Mouse (Mus musculus) MEL (cell line): ENCODE measurements around the gene Wbp2. TPM values are rescaled to one million over a fixed set of nuclear protein-coding genes. Genes with fewer than 3 reads are reported as not detected.

Experiments used
- DNase-seq: peaks from one replicate; pipeline ENCODE4 v3.0.0; 2011; ENCODE audit warnings: low read depth, low spot score
- H3K27ac ChIP-seq: 2 replicates; pipeline ENCODE4 v1.5.1; 2012; ENCODE audit warnings: low read depth, mild to moderate bottlenecking, control low read depth, low read length, moderate library complexity; ENCODE audit not compliant: control insufficient read depth
- H3K27me3 ChIP-seq, 2 experiments: fragments of 150-350 bp in 1 of 2; sonication (generic) in 1 of 2; 2 replicates each; pipeline ENCODE4 v1.6.1; 2012; ENCODE audit warnings: low read length in 2 of 2, mild to moderate bottlenecking in 2 of 2, improper control_type of control experiment in 1 of 2, moderate library complexity in 1 of 2; ENCODE audit not compliant: insufficient read depth in 2 of 2, control insufficient read depth in 1 of 2
- H3K36me3 ChIP-seq, 2 experiments: 2 replicates each; pipeline ENCODE4 v1.6.1; 2012 to 2014; ENCODE audit warnings: low read length in 2 of 2, improper control_type of control experiment in 1 of 2, inconsistent platforms in 1 of 2, mild to moderate bottlenecking in 1 of 2; ENCODE audit not compliant: insufficient read depth in 2 of 2, control insufficient read depth in 1 of 2
- H3K4me1 ChIP-seq, 2 experiments: fragments of 150-350 bp in 1 of 2; sonication (generic) in 1 of 2; 2 replicates each; pipeline ENCODE4 v1.6.1; 2012; ENCODE audit warnings: low read length in 2 of 2, improper control_type of control experiment in 1 of 2, mild to moderate bottlenecking in 1 of 2; ENCODE audit not compliant: insufficient read depth in 2 of 2, control insufficient read depth in 1 of 2
- H3K4me3 ChIP-seq, 2 experiments: fragments of 150-350 bp in 1 of 2; sonication (generic) in 1 of 2; 2 replicates each; pipeline ENCODE4 v1.5.1; 2012; ENCODE audit warnings: low read depth in 2 of 2, low read length in 2 of 2, mild to moderate bottlenecking in 2 of 2, moderate library complexity in 2 of 2, control low read depth in 1 of 2, improper control_type of control experiment in 1 of 2; ENCODE audit not compliant: control insufficient read depth in 1 of 2, insufficient read depth in 1 of 2
- H3K79me2 ChIP-seq: 2 replicates; pipeline ENCODE4 v1.6.1; 2012; ENCODE audit warnings: mild to moderate bottlenecking, low read length, moderate library complexity; ENCODE audit not compliant: control insufficient read depth, poor library complexity, insufficient read depth
- H3K9ac ChIP-seq: 2 replicates; pipeline ENCODE4 v1.6.1; 2012; ENCODE audit warnings: low read depth, mild to moderate bottlenecking, control low read depth, low read length, moderate library complexity; ENCODE audit not compliant: control insufficient read depth, poor library complexity, severe bottlenecking
- H3K9me3 ChIP-seq: fragments of 150-350 bp; sonication (generic); replicated peaks from 2 replicates; pipeline ENCODE4 v1.6.1; 2012; ENCODE audit warnings: mild to moderate bottlenecking, low read length, improper control_type of control experiment, moderate library complexity; ENCODE audit not compliant: insufficient read depth
- BHLHE40 ChIP-seq: IDR thresholded peaks from 2 replicates; pipeline ENCODE4 v1.6.1; 2012; ENCODE audit warnings: low read depth, mild to moderate bottlenecking, inconsistent platforms, low read length, improper control_type of control experiment, borderline replicate concordance
- CHD1 ChIP-seq: IDR thresholded peaks from 2 replicates; pipeline ENCODE4 v1.6.1; 2012; ENCODE audit warnings: low read depth, mild to moderate bottlenecking, inconsistent platforms, low read length, improper control_type of control experiment
- CHD2 ChIP-seq: IDR thresholded peaks from 2 replicates; pipeline ENCODE4 v1.6.1; 2011; ENCODE audit warnings: low read length, improper control_type of control experiment
- CTCF ChIP-seq, 3 experiments: IDR thresholded peaks in 2 of 3; conservative IDR thresholded peaks in 1 of 3; 2 replicates each; pipeline ENCODE4 v1.5.1; 2011 to 2012; ENCODE audit warnings: low read length in 3 of 3, low read depth in 2 of 3, mild to moderate bottlenecking in 2 of 3, improper control_type of control experiment in 1 of 3, inconsistent platforms in 1 of 3, mixed read lengths in 1 of 3, moderate library complexity in 1 of 3; ENCODE audit not compliant: control insufficient read depth in 1 of 3, insufficient read depth in 1 of 3, poor library complexity in 1 of 3, severe bottlenecking in 1 of 3
- E2F4 ChIP-seq: IDR thresholded peaks from 2 replicates; pipeline ENCODE4 v1.6.1; 2011; ENCODE audit warnings: low read depth, low read length, improper control_type of control experiment, borderline replicate concordance
- ELF1 ChIP-seq: IDR thresholded peaks from 2 replicates; pipeline ENCODE4 v1.6.1; 2014; ENCODE audit warnings: low read depth, mild to moderate bottlenecking, inconsistent platforms, low read length, improper control_type of control experiment, moderate library complexity
- EP300 ChIP-seq, 2 experiments: IDR thresholded peaks; 2 replicates each; pipeline ENCODE4 v1.6.1; 2011; ENCODE audit warnings: improper control_type of control experiment in 2 of 2, low read length in 2 of 2, low read depth in 1 of 2, mild to moderate bottlenecking in 1 of 2
- ETS1 ChIP-seq: IDR thresholded peaks from 2 replicates; pipeline ENCODE4 v1.6.1; 2012; ENCODE audit warnings: low read depth, mild to moderate bottlenecking, inconsistent platforms, low read length, improper control_type of control experiment, moderate library complexity
- GABPA ChIP-seq: IDR thresholded peaks from 2 replicates; pipeline ENCODE4 v1.6.1; 2012; ENCODE audit warnings: low read depth, mild to moderate bottlenecking, inconsistent platforms, low read length, improper control_type of control experiment, moderate library complexity
- GATA1 ChIP-seq: IDR thresholded peaks from 2 replicates; pipeline ENCODE4 v1.6.1; 2011; ENCODE audit warnings: low read depth, low read length, improper control_type of control experiment
- HCFC1 ChIP-seq: IDR thresholded peaks from 2 replicates; pipeline ENCODE4 v1.6.1; 2012; ENCODE audit warnings: low read depth, mild to moderate bottlenecking, inconsistent platforms, low read length, improper control_type of control experiment, moderate library complexity
- JUND ChIP-seq: IDR thresholded peaks from 2 replicates; pipeline ENCODE4 v1.6.1; 2011; ENCODE audit warnings: low read depth, mild to moderate bottlenecking, improper control_type of control experiment, low read length
- MAFK ChIP-seq: IDR thresholded peaks from 2 replicates; pipeline ENCODE4 v1.6.1; 2011; ENCODE audit warnings: low read depth, mild to moderate bottlenecking, low read length, improper control_type of control experiment, borderline replicate concordance
- MAX ChIP-seq: IDR thresholded peaks from 2 replicates; pipeline ENCODE4 v1.6.1; 2011; ENCODE audit warnings: low read length, improper control_type of control experiment
- MAZ ChIP-seq: IDR thresholded peaks from 2 replicates; pipeline ENCODE4 v1.6.1; 2012; ENCODE audit warnings: low read depth, mild to moderate bottlenecking, inconsistent platforms, low read length, improper control_type of control experiment
- MEF2A ChIP-seq: IDR thresholded peaks from 2 replicates; pipeline ENCODE4 v1.6.1; 2014; ENCODE audit warnings: low read depth, mild to moderate bottlenecking, inconsistent platforms, low read length, improper control_type of control experiment; ENCODE audit not compliant: poor library complexity, insufficient replicate concordance, severe bottlenecking; ENCODE audit errors: extremely low read depth
- MXI1 ChIP-seq: IDR thresholded peaks from 2 replicates; pipeline ENCODE4 v1.6.1; 2011; ENCODE audit warnings: mild to moderate bottlenecking, low read depth, low read length, improper control_type of control experiment
- MYB ChIP-seq: IDR thresholded peaks from 2 replicates; pipeline ENCODE4 v1.6.1; 2011; ENCODE audit warnings: mild to moderate bottlenecking, low read depth, low read length, improper control_type of control experiment
- MYC ChIP-seq: IDR thresholded peaks from 2 replicates; pipeline ENCODE4 v1.6.1; 2011; ENCODE audit warnings: low read depth, mild to moderate bottlenecking, low read length, improper control_type of control experiment, moderate library complexity
- NELFE ChIP-seq: IDR thresholded peaks from 2 replicates; pipeline ENCODE4 v1.6.1; 2011; ENCODE audit warnings: low read depth, low read length, improper control_type of control experiment
- NRF1 ChIP-seq: IDR thresholded peaks from 2 replicates; pipeline ENCODE4 v1.6.1; 2014; ENCODE audit warnings: low read depth, mild to moderate bottlenecking, inconsistent platforms, low read length, improper control_type of control experiment, moderate library complexity; ENCODE audit not compliant: poor library complexity, insufficient read depth, severe bottlenecking
- POLR2A ChIP-seq, 2 experiments: IDR thresholded peaks; 2 replicates each; pipeline ENCODE4 v1.6.1; 2011 to 2012; ENCODE audit warnings: low read length in 2 of 2, mild to moderate bottlenecking in 2 of 2, control low read depth in 1 of 2, improper control_type of control experiment in 1 of 2, low read depth in 1 of 2, moderate library complexity in 1 of 2; ENCODE audit not compliant: control insufficient read depth in 1 of 2, insufficient read depth in 1 of 2, poor library complexity in 1 of 2
- POLR2AphosphoS5 ChIP-seq: IDR thresholded peaks from 2 replicates; pipeline ENCODE4 v1.6.1; 2012; ENCODE audit warnings: low read depth, borderline replicate concordance, mild to moderate bottlenecking, inconsistent platforms, low read length, moderate library complexity, mixed read lengths
- RAD21 ChIP-seq: IDR thresholded peaks from 2 replicates; pipeline ENCODE4 v1.6.1; 2011; ENCODE audit warnings: mild to moderate bottlenecking, low read depth, low read length, improper control_type of control experiment
- SIN3A ChIP-seq: IDR thresholded peaks from 2 replicates; pipeline ENCODE4 v1.6.1; 2012; ENCODE audit warnings: low read length, improper control_type of control experiment, inconsistent platforms
- SMC3 ChIP-seq: IDR thresholded peaks from 2 replicates; pipeline ENCODE4 v1.6.1; 2011; ENCODE audit warnings: low read depth, low read length, improper control_type of control experiment
- TBP ChIP-seq: IDR thresholded peaks from 2 replicates; pipeline ENCODE4 v1.8.0; 2011; ENCODE audit warnings: low read depth, low read length, improper control_type of control experiment
- TCF12 ChIP-seq: IDR thresholded peaks from 2 replicates; pipeline ENCODE4 v1.6.1; 2014; ENCODE audit warnings: low read depth, mild to moderate bottlenecking, inconsistent platforms, low read length, improper control_type of control experiment, moderate library complexity
- UBTF ChIP-seq: IDR thresholded peaks from 2 replicates; pipeline ENCODE4 v1.6.1; 2012; ENCODE audit warnings: low read depth, mild to moderate bottlenecking, inconsistent platforms, low read length, improper control_type of control experiment, moderate library complexity, borderline replicate concordance; ENCODE audit not compliant: insufficient read depth
- USF1 ChIP-seq: IDR thresholded peaks from 2 replicates; pipeline ENCODE4 v1.6.1; 2014; ENCODE audit warnings: low read depth, mild to moderate bottlenecking, inconsistent platforms, low read length, improper control_type of control experiment, moderate library complexity
- USF2 ChIP-seq, 2 experiments: IDR thresholded peaks; 2 replicates each; pipeline ENCODE4 v1.6.1; 2011 to 2012; ENCODE audit warnings: improper control_type of control experiment in 2 of 2, low read length in 2 of 2, borderline replicate concordance in 1 of 2, inconsistent platforms in 1 of 2, low read depth in 1 of 2, mild to moderate bottlenecking in 1 of 2; ENCODE audit not compliant: insufficient read depth in 1 of 2
- ZC3H11A ChIP-seq: IDR thresholded peaks from 2 replicates; pipeline ENCODE4 v1.6.1; 2012; ENCODE audit warnings: low read depth, mild to moderate bottlenecking, inconsistent platforms, low read length, improper control_type of control experiment
- ZMIZ1 ChIP-seq: IDR thresholded peaks from 2 replicates; pipeline ENCODE4 v1.6.1; 2012; ENCODE audit warnings: low read depth, mild to moderate bottlenecking, inconsistent platforms, low read length, improper control_type of control experiment, moderate library complexity
- ZNF384 ChIP-seq: IDR thresholded peaks from 2 replicates; pipeline ENCODE4 v1.6.1; 2012; ENCODE audit warnings: low read depth, mild to moderate bottlenecking, inconsistent platforms, low read length, improper control_type of control experiment
- polyA plus RNA-seq, 2 experiments: library from polyadenylated mRNA; stranded (reverse) in 1 of 2; unstranded in 1 of 2; fragments of >175 nt in 1 of 2; fragments of >200 nt in 1 of 2; gene quantifications; 2 replicates each; pipeline versions ENCODE4 v1.2.1 to v1.2.4; 2012; ENCODE audit warnings: low replicate concordance in 2 of 2, low read depth in 1 of 2; ENCODE audit not compliant: insufficient read length in 2 of 2, insufficient read depth in 1 of 2, missing spikeins in 1 of 2
- total RNA-seq: library from RNA; depleted of rRNA; stranded (reverse); fragments of 300-350 nt; gene quantifications from 2 replicates; pipeline ENCODE4 v1.2.3, GENCODE M21; 2012

Wbp2 gene
- total and polyA plus RNA-seq, 3 experiments = 16.5 to 75.8 TPM; not detected in 1

DNA sequence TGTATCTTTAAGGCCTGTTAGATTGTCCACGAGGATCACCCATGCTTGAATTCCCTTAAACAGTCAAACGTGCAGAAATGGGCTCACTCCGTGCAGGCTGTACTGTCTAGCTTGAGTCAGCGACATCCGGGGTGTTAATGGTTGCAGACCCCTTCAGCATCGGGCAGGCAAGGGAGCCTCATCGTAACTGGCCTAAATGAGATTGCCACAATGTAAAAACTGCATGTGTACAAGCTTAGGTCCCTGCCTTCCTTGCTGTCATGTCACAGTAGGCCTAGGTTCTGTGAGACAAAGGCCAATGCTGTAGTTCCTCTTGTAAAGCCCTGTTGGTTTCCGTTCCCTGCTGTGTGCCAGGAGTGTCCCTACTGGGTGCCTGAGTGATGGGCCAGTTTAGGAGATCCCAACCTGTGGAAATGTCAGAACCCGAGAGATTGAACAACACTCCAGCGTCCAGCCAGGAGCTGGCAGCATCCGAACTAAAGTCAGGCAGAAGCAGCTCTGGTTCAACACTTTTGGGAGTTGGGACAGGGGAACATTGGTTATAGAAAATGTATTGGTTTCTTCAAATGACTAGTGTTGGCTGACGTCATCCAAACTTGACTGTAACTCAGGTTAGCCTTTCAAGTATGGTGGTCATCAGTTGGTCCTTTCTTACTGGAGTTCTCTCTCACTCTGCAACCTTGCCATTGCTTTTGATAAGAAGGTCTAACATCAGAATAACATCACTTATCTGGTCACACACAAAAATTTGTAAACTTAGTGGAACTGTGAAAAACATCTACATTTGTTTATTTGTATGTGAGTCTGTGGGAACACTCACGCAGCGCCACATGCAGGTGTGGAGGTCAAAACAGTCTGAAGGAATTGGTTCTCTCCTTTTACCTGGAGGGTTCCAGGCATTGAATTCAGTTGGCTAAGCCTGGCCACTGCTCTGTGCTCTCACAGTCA is 55.6 kb downstream of the Wbp2 start:
- H3K27ac ChIP-seq = peak overlapping the region; percentile 95
- H3K36me3 ChIP-seq = peaks cover 2 to 26% of the 10 kb centered on the region in 2 experiments; a peak in 2 of 4 replicates
- H3K9ac ChIP-seq = peak overlapping the region; percentile 97
- H3K9me3 ChIP-seq = no peaks in the 10 kb centered on the region
- no peaks in the 10 kb centered on the region for H3K27me3 ChIP-seq
- peak; percentile 86 for DNase-seq
- H3K79me2 ChIP-seq = peaks cover 45% of the 10 kb centered on the region
- peaks cover 9 to 27% of the 10 kb centered on the region in 2 experiments; a peak in 3 of 4 replicates for H3K4me1 ChIP-seq
- H3K4me3 ChIP-seq = peak overlapping the region; percentile 79 to 87
- peak; percentile 79 for TF ChIP-seq MXI1
- TF ChIP-seq GABPA = no peak
- TF ChIP-seq USF2 (IDR thresholded peaks at IDR 0.05; ENCODE audit: borderline replicate concordance in 1 of 2, insufficient read depth in 1 of 2, low read depth in 1 of 2, low read length in 2 of 2) = no peak
- no peak for TF ChIP-seq GATA1
- TF ChIP-seq MEF2A = no peak
- TF ChIP-seq POLR2A (IDR thresholded peaks at IDR 0.05; ENCODE audit: control insufficient read depth in 1 of 2, insufficient read depth in 1 of 2, low read depth in 1 of 2, low read length in 2 of 2, poor library complexity in 1 of 2) = peak in 1 of 2 experiments; percentile 41; a peak in 1 of 4 replicates
- no peak for TF ChIP-seq CHD2
- no peak for TF ChIP-seq MAFK
- TF ChIP-seq JUND = no peak
- TF ChIP-seq MYC = peak; percentile 47
- TF ChIP-seq TBP = no peak
- no peak for TF ChIP-seq NELFE
- TF ChIP-seq ELF1 = no peak; the same call in 1 of the 2 replicates
- TF ChIP-seq BHLHE40 = peak; percentile 35; the same call in 1 of the 2 replicates
- peak; percentile 58; the same call in 1 of the 2 replicates for TF ChIP-seq MAX
- no peak for TF ChIP-seq RAD21
- TF ChIP-seq ZNF384 = no peak
- 0 out of 2 replicates have a peak, but pooled peaks have one; percentile 0 for TF ChIP-seq SMC3
- no peak for TF ChIP-seq USF1
- 0 out of 2 replicates have a peak, but pooled peaks have one; percentile 80 for TF ChIP-seq POLR2AphosphoS5
- no peak for TF ChIP-seq TCF12
- TF ChIP-seq MYB = no peak
- no peak for TF ChIP-seq HCFC1
- no peak for TF ChIP-seq SIN3A
- TF ChIP-seq CTCF (IDR thresholded peaks at IDR 0.05 in 2 of 3, conservative IDR thresholded peaks at IDR 0.05 in 1 of 3; ENCODE audit: control insufficient read depth in 1 of 3, insufficient read depth in 1 of 3, low read depth in 2 of 3, low read length in 3 of 3, poor library complexity in 1 of 3, severe bottlenecking in 1 of 3) = peak in 2 of 3 experiments; percentile 29 to 41; a peak in 4 of 6 replicates
- TF ChIP-seq NRF1 = no peak
- no peak for TF ChIP-seq UBTF
- TF ChIP-seq MAZ = no peak
- TF ChIP-seq ZC3H11A = no peak
- peak; percentile 70; the same call in 1 of the 2 replicates for TF ChIP-seq E2F4
- peak; percentile 12; the same call in 1 of the 2 replicates for TF ChIP-seq ETS1
- 0 out of 4 replicates have a peak, but pooled peaks of 1 of the 2 experiments have one; percentile 10 for TF ChIP-seq EP300 (IDR thresholded peaks at IDR 0.05; ENCODE audit: low read depth in 1 of 2, low read length in 2 of 2)
- TF ChIP-seq CHD1 = peak; percentile 90; the same call in 1 of the 2 replicates
- no peak for TF ChIP-seq ZMIZ1
